ENCODE assay signal across 14 mouse cellular contexts in genomic region chr16:44509458-44510344, GRCm38 (mm10). TPM values are rescaled to one million over a fixed set of nuclear protein-coding genes. Genes with fewer than 3 reads are reported as not detected.
DNase-seq lines count a peak whose midpoint lies in the region; ATAC-seq and TF ChIP-seq lines count a peak whose summit lies in the region.
"Had no signal": no experiment of that assay in that cellular context is flagged by ENCODE, and none has a peak within 500 bp of the region (broad histone marks: within the 10 kb centered on the region; RNA-seq: fewer than 3 reads in every experiment).

No protein-coding gene starts in this region.

- 0 out of 2 replicates have a peak overlapping the region, but pooled peaks have one; percentile 20 for H3K27ac ChIP-seq in hindbrain, embryonic 15.5 days (replicated peaks)
- no peak overlapping the region; the same call in 1 of the 2 replicates for H3K27ac ChIP-seq in hindbrain, embryonic 16.5 days (ENCODE audit: low read depth, low read length)
- H3K27ac ChIP-seq in midbrain, postnatal 0 days (ENCODE audit: low read depth, low read length), result peak overlapping the region; percentile 51; the same call in 1 of the 2 replicates
- H3K27ac ChIP-seq in midbrain, embryonic 10.5 days (replicated peaks), result no peak overlapping the region; the same call in 1 of the 2 replicates
- peak overlapping the region; percentile 92 for H3K27ac ChIP-seq in limb, embryonic 15.5 days
- H3K27ac ChIP-seq: heart, embryonic 10.5 days; liver, embryonic 14.5 days had no signal

- no peak overlapping the region for H3K4me2 ChIP-seq in hindbrain, embryonic 15.5 days
- H3K4me2 ChIP-seq in hindbrain, embryonic 16.5 days (ENCODE audit: low read length), result no peak overlapping the region
- H3K4me2 ChIP-seq in midbrain, postnatal 0 days (ENCODE audit: low read depth, low read length, poor library complexity, severe bottlenecking), result no peak overlapping the region
- no peak overlapping the region for H3K4me2 ChIP-seq in limb, embryonic 15.5 days

- H3K4me3 ChIP-seq in hindbrain, embryonic 15.5 days, result no peak overlapping the region
- no peak overlapping the region for H3K4me3 ChIP-seq in hindbrain, embryonic 16.5 days (ENCODE audit: low read length)
- no peak overlapping the region for H3K4me3 ChIP-seq in midbrain, postnatal 0 days (ENCODE audit: low read depth, low read length)
- H3K4me3 ChIP-seq in midbrain, embryonic 10.5 days, result no peak overlapping the region
- H3K4me3 ChIP-seq in limb, embryonic 15.5 days, result no peak overlapping the region
- H3K4me3 ChIP-seq: heart, embryonic 10.5 days; myocyte had no signal

- no peak overlapping the region for H3K9ac ChIP-seq in hindbrain, embryonic 15.5 days
- H3K9ac ChIP-seq in hindbrain, embryonic 16.5 days (ENCODE audit: low read depth, low read length), result no peak overlapping the region
- no peak overlapping the region for H3K9ac ChIP-seq in midbrain, postnatal 0 days (replicated peaks; ENCODE audit: low read length, poor library complexity, severe bottlenecking)
- H3K9ac ChIP-seq in limb, embryonic 15.5 days, result no peak overlapping the region
- H3K9ac ChIP-seq: liver, embryonic 14.5 days had no signal

- peak; percentile 63 for ATAC-seq in cerebellum, adult (ENCODE audit: insufficient number of reproducible peaks, low FRiP score, low TSS enrichment)
- no peak for ATAC-seq in hindbrain, embryonic 15.5 days (ENCODE audit: low FRiP score, low read depth)
- no peak for ATAC-seq in hindbrain, embryonic 16.5 days
- ATAC-seq in midbrain, postnatal 0 days (ENCODE audit: low FRiP score), result no peak
- ATAC-seq in limb, embryonic 15.5 days (ENCODE audit: insufficient number of reproducible peaks, low FRiP score, low TSS enrichment, low read depth), result no peak; the same call in 1 of the 2 replicates

- WGBS in hindbrain, embryonic 15.5 days, result 81% methylated on average over 7 of the region's 7 CpGs
- 82% methylated on average over 7 of the region's 7 CpGs for WGBS in hindbrain, embryonic 16.5 days
- WGBS in midbrain, postnatal 0 days, result 84% methylated on average over 7 of the region's 7 CpGs
- WGBS in midbrain, embryonic 10.5 days, result 85% methylated on average over 7 of the region's 7 CpGs
- WGBS in limb, embryonic 15.5 days, result 73% methylated on average over 7 of the region's 7 CpGs

- no peak for DNase-seq in cerebellum, postnatal 4 days (ENCODE audit: low spot score in 2 of 2)
- DNase-seq in midbrain, postnatal 0 days (ENCODE audit: low spot score), result no peak
- no peak for DNase-seq in midbrain, embryonic 10.5 days (ENCODE audit: low spot score)
- DNase-seq in thymus, postnatal 0 days (ENCODE audit: low spot score), result no peak
- DNase-seq: kidney, adult 9 months had no signal

- peaks cover 22% of the 10 kb centered on the region for H3K4me1 ChIP-seq in hindbrain, embryonic 15.5 days (replicated peaks)
- H3K4me1 ChIP-seq in hindbrain, embryonic 16.5 days (ENCODE audit: control insufficient read depth, insufficient read depth, low read depth, low read length), result peaks cover 10% of the 10 kb centered on the region
- H3K4me1 ChIP-seq in midbrain, postnatal 0 days (ENCODE audit: insufficient read depth, low read length), result no peaks in the 10 kb centered on the region
- peaks cover 12% of the 10 kb centered on the region; the same call in 1 of the 2 replicates for H3K4me1 ChIP-seq in midbrain, embryonic 10.5 days
- peaks cover 56% of the 10 kb centered on the region for H3K4me1 ChIP-seq in limb, embryonic 15.5 days

- no peaks in the 10 kb centered on the region for H3K27me3 ChIP-seq in hindbrain, embryonic 15.5 days
- H3K27me3 ChIP-seq in hindbrain, embryonic 16.5 days (replicated peaks; ENCODE audit: control insufficient read depth, insufficient read depth, low read length), result no peaks in the 10 kb centered on the region
- no peaks in the 10 kb centered on the region for H3K27me3 ChIP-seq in midbrain, postnatal 0 days (ENCODE audit: insufficient read depth, low read length)
- H3K27me3 ChIP-seq in midbrain, embryonic 10.5 days (ENCODE audit: low read depth, poor library complexity, severe bottlenecking), result no peaks in the 10 kb centered on the region
- H3K27me3 ChIP-seq in limb, embryonic 15.5 days, result no peaks in the 10 kb centered on the region
- H3K27me3 ChIP-seq: CH12.LX had no signal

- H3K9me3 ChIP-seq in hindbrain, embryonic 15.5 days, result no peaks in the 10 kb centered on the region
- no peaks in the 10 kb centered on the region for H3K9me3 ChIP-seq in hindbrain, embryonic 16.5 days (ENCODE audit: control insufficient read depth, low read length)
- H3K9me3 ChIP-seq in midbrain, postnatal 0 days (ENCODE audit: low read length), result no peaks in the 10 kb centered on the region
- peaks cover 5% of the 10 kb centered on the region; the same call in 1 of the 2 replicates for H3K9me3 ChIP-seq in midbrain, embryonic 10.5 days (replicated peaks)
- H3K9me3 ChIP-seq in limb, embryonic 15.5 days, result no peaks in the 10 kb centered on the region

- TF ChIP-seq CTCF in midbrain, postnatal 0 days (IDR thresholded peaks at IDR 0.05), result no peak

- H3K36me3 ChIP-seq in hindbrain, embryonic 15.5 days, result no peaks in the 10 kb centered on the region
- H3K36me3 ChIP-seq in hindbrain, embryonic 16.5 days (ENCODE audit: control insufficient read depth, insufficient read depth, low read length), result no peaks in the 10 kb centered on the region
- no peaks in the 10 kb centered on the region for H3K36me3 ChIP-seq in midbrain, postnatal 0 days (ENCODE audit: insufficient read depth, low read length)
- H3K36me3 ChIP-seq in midbrain, embryonic 10.5 days, result peaks cover 100% of the 10 kb centered on the region
- peaks cover 57% of the 10 kb centered on the region for H3K36me3 ChIP-seq in limb, embryonic 15.5 days

RNA-seq across cellular contexts. Expression of gene Boc, which starts 49.0 kb away (rescaled TPM):
- polyA plus RNA-seq in hindbrain, embryonic 15.5 days (2015; fragmentation: Nextera tagmentation; extraction: Ambion mirVana), result 15.8 and 19.4 TPM in 2 replicates
- 12.1 and 16.4 TPM in 2 replicates for polyA plus RNA-seq in hindbrain, embryonic 16.5 days (2015; fragmentation: Nextera tagmentation; extraction: Ambion mirVana)
- total RNA-seq in midbrain, postnatal 0 days (2014; rRNA removed), result 13.5 and 24.9 TPM in 2 replicates
- polyA plus RNA-seq in midbrain, postnatal 0 days (2015; fragmentation: Nextera tagmentation; extraction: Ambion mirVana), result 2.7 and 3.9 TPM in 2 replicates
- polyA plus RNA-seq in midbrain, embryonic 10.5 days (2016; fragmentation: Nextera tagmentation; extraction: Ambion mirVana), result 30.8 and 37.1 TPM in 2 replicates
- 56.1 and 57.6 TPM in 2 replicates for polyA plus RNA-seq in limb, embryonic 15.5 days (2015; fragmentation: Nextera tagmentation; extraction: Ambion mirVana)
- polyA plus RNA-seq in thymus, postnatal 0 days (2015; fragmentation: Nextera tagmentation; extraction: Ambion mirVana), result 4.4 and 4.5 TPM in 2 replicates
- total RNA-seq: megakaryocyte-erythroid progenitor cell, adult 5-6 weeks had no signal

Comparison
In these comparisons a context has a peak if more than half of its experiments do, and no peak if none do; other contexts are left out.
1. H3K27ac ChIP-seq: peak in hindbrain, embryonic 15.5 days (single experiment), midbrain, postnatal 0 days (single experiment) and limb, embryonic 15.5 days (single experiment); none in hindbrain, embryonic 16.5 days (single experiment) and midbrain, embryonic 10.5 days (single experiment).